ENCODE assay signal across 11 mouse cellular contexts in genomic region chr10:103029730-103030490, GRCm38 (mm10). TPM values are rescaled to one million over a fixed set of nuclear protein-coding genes. Genes with fewer than 3 reads are reported as not detected.
A peak's percentile ranks its signal among the peaks of the same experiment; 100 is the strongest.
DNase-seq lines count a peak whose midpoint lies in the region; ATAC-seq lines count a peak whose summit lies in the region.
"Had no signal": no experiment of that assay in that cellular context is flagged by ENCODE, and none has a peak within 500 bp of the region (broad histone marks: within the 10 kb centered on the region; RNA-seq: fewer than 3 reads in every experiment).

TSS of gene Alx1 (minus strand) at chr10:103030215.

- peak; percentile 20 to 36 for DNase-seq in cerebellum, postnatal 10 days
- no peak for DNase-seq in cerebellum, adult 8-10 months
- no peak for DNase-seq in kidney, adult 18-20 months
- DNase-seq in embryo, embryonic 10 days (ENCODE audit: low spot score), result peak; percentile 50
- DNase-seq in limb, embryonic 10.5 days (ENCODE audit: low spot score), result peak; percentile 63
- DNase-seq in layer of hippocampus, postnatal 36 days, result no peak
- DNase-seq: adrenal gland, adult 8-10 months had no signal

- H3K27me3 ChIP-seq in kidney, embryonic 14.5 days (ENCODE audit: control insufficient read depth, insufficient read depth, low read length), result peaks cover 76% of the 10 kb centered on the region
- peaks cover 73% of the 10 kb centered on the region for H3K27me3 ChIP-seq in limb, embryonic 10.5 days (ENCODE audit: low read depth, poor library complexity, severe bottlenecking)

- H3K4me3 ChIP-seq in kidney, embryonic 14.5 days (ENCODE audit: low read length), result peak within 1 kb of the TSS; percentile 48
- peak within 1 kb of the TSS; percentile 58 for H3K4me3 ChIP-seq in limb, embryonic 10.5 days

- ATAC-seq in kidney, embryonic 14.5 days (ENCODE audit: low FRiP score, low TSS enrichment), result no peak
- ATAC-seq in activated CD4-positive, CD25-positive, alpha-beta regulatory T cell, adult 4 months, result no peak

- H3K4me2 ChIP-seq in kidney, embryonic 14.5 days (replicated peaks; ENCODE audit: low read depth, low read length), result peak within 1 kb of the TSS; percentile 49

- 1% methylated on average over 32 of the region's 32 CpGs for WGBS in kidney, embryonic 14.5 days
- 2% methylated on average over 32 of the region's 32 CpGs for WGBS in limb, embryonic 10.5 days

- H3K36me3 ChIP-seq in kidney, embryonic 14.5 days (ENCODE audit: control insufficient read depth, insufficient read depth, low read length), result no peaks in the 10 kb centered on the region
- no peaks in the 10 kb centered on the region for H3K36me3 ChIP-seq in limb, embryonic 10.5 days

- H3K4me1 ChIP-seq in kidney, embryonic 14.5 days (ENCODE audit: control insufficient read depth, insufficient read depth, low read length), result 0 out of 2 replicates have a peak, but pooled peaks cover 4% of the 10 kb centered on the region
- peaks cover 38% of the 10 kb centered on the region for H3K4me1 ChIP-seq in limb, embryonic 10.5 days

- H3K27ac ChIP-seq in kidney, embryonic 14.5 days (ENCODE audit: low read depth, low read length), result peak within 1 kb of the TSS; percentile 62; the same call in 1 of the 2 replicates
- peak within 1 kb of the TSS; percentile 83 for H3K27ac ChIP-seq in limb, embryonic 10.5 days

- no peaks in the 10 kb centered on the region for H3K9me3 ChIP-seq in kidney, embryonic 14.5 days (ENCODE audit: control insufficient read depth, low read length)
- H3K9me3 ChIP-seq in limb, embryonic 10.5 days (replicated peaks), result no peaks in the 10 kb centered on the region

- H3K9ac ChIP-seq in kidney, embryonic 14.5 days (ENCODE audit: low read depth, low read length), result 0 out of 2 replicates have a peak within 1 kb of the TSS, but pooled peaks have one; percentile 15

RNA-seq across cellular contexts. Expression of gene Alx1, which starts in this region (rescaled TPM):
- 34.8 and 36.7 TPM in 2 replicates for polyA plus RNA-seq in kidney, embryonic 14.5 days (2014; fragmentation: Nextera tagmentation; extraction: Ambion mirVana)
- polyA plus RNA-seq in limb, embryonic 10.5 days (2016; fragmentation: Nextera tagmentation; extraction: Ambion mirVana), result 7.8 and 11.2 TPM in 2 replicates
- under 1 TPM in 1 of 2 experiments, not detected in 1; 0.40 TPM for total RNA-seq in layer of hippocampus, postnatal 36 days (2021)
- polyA plus RNA-seq in activated CD4-positive, CD25-positive, alpha-beta regulatory T cell, adult 4 months (2017; shearing (Covaris generic)), result not detected
- total RNA-seq: adrenal gland, adult 8-10 months; layer of hippocampus, postnatal 25 days; monocyte, adult 5-6 weeks had no signal

Comparison
In these comparisons a context has a peak if more than half of its experiments do, and no peak if none do; other contexts are left out.
1. DNase-seq: peak in cerebellum, postnatal 10 days (2 of 2), embryo, embryonic 10 days (single experiment) and limb, embryonic 10.5 days (single experiment); none in cerebellum, adult 8-10 months (single experiment), kidney, adult 18-20 months (single experiment) and layer of hippocampus, postnatal 36 days (0 of 2).